Mouse (Mus musculus) kidney, adult 10 weeks (tissue): ENCODE results near the gene Tbc1d8. TPM values are rescaled to one million over a fixed set of nuclear protein-coding genes. Genes with fewer than 3 reads are reported as not detected.

ENCODE experiments used
- polyA plus RNA-seq: library from polyadenylated mRNA; stranded (reverse); fragments of 350-450 nt; fragmentation: Illumina TruSeq; extraction: RNeasy Lipid Tissue Mini Kit (QIAGEN cat#74804); gene quantifications from one replicate; pipeline ENCODE4 v1.2.3, GENCODE M21; 2014; ENCODE audit warnings: low read depth, low replicate concordance

Tbc1d8 gene
- polyA plus RNA-seq = 3.5 TPM

DNA sequence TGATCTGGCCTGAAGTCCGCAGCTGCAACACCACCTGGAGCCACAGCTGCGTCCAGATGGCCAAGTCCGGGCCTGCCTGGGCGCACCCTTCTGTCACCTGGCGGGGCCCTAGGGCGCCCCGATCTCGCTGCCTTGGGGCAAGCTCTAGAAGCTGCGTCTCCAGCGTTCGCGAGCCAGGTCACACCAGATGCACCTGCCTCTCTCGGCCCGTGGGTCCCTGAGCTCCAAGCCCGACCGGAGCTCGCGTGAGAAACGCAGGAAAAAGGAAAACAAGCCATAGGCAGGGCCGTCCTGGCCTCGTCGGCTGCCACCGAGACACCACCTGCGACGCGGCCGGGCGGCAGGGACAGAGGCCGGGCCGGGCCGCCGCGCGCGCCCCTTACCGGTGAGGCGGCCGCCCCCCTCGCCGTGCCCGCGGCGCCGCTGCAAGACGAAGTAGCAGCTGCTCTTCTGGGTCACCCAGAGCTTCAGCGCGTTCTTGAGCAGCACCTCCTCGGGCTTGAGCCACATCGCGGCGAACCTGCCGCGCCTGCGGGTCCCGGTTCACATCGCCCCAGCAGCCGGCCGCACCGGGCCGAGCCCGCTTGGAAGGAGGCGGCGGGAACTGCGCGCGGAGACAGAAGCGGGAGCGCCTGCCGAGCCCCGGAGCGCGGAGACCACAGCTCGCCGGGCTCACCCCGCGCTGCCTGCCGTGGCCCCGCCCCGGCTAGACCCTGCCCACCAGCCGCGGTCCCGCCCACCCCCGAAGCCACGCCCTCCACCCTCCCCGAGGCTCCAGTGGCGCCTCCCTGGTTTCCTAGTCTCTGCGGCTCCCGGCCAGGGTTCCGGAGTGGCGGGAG lies at the start of gene Tbc1d8:
Gene Tbc1d8, minus strand, starts transcription at position 699 of the 839 bp plus-strand sequence.

DNA sequence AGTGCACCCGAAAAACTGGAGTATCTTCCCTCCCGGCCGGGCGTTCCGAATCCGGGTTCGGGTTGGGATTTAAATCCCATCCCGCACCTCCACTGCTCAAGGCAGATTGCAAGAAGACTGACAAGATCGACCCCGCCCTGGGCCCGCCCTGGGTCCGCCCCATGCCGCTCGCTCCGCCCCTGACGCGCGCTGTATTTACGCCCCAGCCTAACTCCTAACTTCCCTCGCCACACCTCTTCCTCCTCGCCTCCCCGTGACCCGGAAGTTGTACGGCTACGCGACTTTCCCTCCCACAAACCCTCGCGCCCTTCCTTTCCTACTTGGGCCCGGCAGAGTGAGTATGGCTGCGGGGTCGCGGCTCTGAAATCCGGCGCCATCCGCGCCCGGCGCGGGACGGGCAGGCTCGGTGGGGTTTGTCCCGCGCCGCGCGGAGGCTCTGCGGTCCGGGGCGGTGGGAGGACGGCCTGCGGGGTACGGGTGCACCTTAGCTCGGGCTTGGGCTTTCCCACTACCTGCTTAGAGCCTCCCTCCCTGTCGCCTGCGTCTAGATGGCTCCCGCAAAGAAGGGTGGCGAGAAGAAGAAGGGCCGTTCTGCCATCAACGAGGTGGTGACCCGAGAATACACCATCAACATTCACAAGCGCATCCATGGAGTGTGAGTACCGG lies 110.8 kb downstream of the Tbc1d8 start, which contains the start of gene Rpl31:
Gene Rpl31, plus strand, starts transcription at position 242 of the 666 bp plus-strand sequence.

Other genes starting within 250 kb of the Tbc1d8 start
- 197 TPM for gene Rpl31, start 110.9 kb downstream of the Tbc1d8 start, polyA plus RNA-seq
- 72.3 TPM for gene Cnot11, start 56.2 kb upstream of the Tbc1d8 start, polyA plus RNA-seq
- gene Rnf149, start 98.7 kb upstream of the Tbc1d8 start, polyA plus RNA-seq = 79.9 TPM
- 0.24 TPM for gene Creg2, start 172.7 kb upstream of the Tbc1d8 start, polyA plus RNA-seq
- not detected for gene Rfx8, start 242.2 kb upstream of the Tbc1d8 start, polyA plus RNA-seq